Mouse (Mus musculus) cerebellum, adult 8-10 months (tissue): ENCODE results near the gene Aim2.
"Not testable (repeated sequence)": the region's sequence is repeated elsewhere in the genome, so short reads cannot be mapped to it uniquely, and the experiment has no call there.

Experiments
- DNase-seq: peaks from one replicate; pipeline ENCODE4 v3.0.0; 2022

Aim2 gene

GRCm38 (mm10) chr1:173481182-173481574 is 130.5 kb downstream of the Aim2 start:
- DNase-seq: not testable (repeated sequence)

- DNase-seq: not testable (repeated sequence)
These were observed 140.3 kb downstream of the Aim2 start, which contains the start of gene Ifi206 for GRCm38 (mm10) chr1:173490812-173491480. Gene Ifi206, minus strand, starts transcription at chr1:173491041.

DNA sequence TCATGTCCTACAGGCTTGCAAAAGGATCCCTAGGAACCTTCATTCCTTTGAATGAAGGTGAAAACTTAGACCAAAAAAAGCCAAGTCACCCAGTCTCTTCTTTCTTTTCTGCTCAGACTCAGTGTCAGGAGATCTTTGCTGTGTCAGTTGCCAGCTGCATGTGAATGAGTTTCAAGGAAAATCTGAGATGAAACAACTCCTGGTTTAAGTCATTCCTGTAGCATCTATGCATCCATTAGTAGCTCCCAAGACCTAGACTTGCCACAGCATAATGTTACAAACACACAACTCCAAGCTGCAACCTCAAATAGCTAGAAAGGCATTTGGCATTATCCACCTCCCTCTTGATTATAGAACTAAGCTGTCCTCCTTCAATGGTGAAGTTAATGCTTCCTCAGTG is 140.8 kb downstream of the Aim2 start:
- DNase-seq: not testable (repeated sequence)

DNA sequence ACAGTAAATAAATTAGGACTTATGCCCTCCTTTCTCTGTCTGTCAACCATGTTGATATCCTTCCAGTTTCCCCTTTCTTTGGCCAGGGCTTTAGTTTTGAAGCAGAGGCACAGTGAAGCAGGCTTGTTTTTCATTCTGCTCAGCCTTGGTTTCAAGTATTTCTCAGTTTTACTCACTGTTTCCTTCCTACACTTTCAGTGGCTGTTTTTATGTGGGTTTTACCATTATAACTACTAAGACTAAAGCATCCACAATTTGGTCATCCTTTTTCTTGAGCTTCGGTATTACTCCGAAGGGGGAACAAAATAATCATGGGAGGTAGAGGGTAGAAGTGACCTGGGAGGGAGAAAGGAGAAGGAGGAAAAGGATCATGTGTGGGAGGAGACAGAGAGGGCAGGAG is 159.9 kb downstream of the Aim2 start:
- DNase-seq: not testable (repeated sequence)
